Comparison of ENCODE assay signal across 29 mouse cellular contexts in genomic region chr7:82382843-82383535, GRCm38 (mm10). TPM values are rescaled to one million over a fixed set of nuclear protein-coding genes. Genes with fewer than 3 reads are reported as not detected.
DNase-seq lines count a peak whose midpoint lies in the region; ATAC-seq and TF ChIP-seq lines count a peak whose summit lies in the region.
"Had no signal": no experiment of that assay in that cellular context is flagged by ENCODE, and none has a peak within 500 bp of the region (broad histone marks: within the 10 kb centered on the region; RNA-seq: fewer than 3 reads in every experiment).

No protein-coding gene starts in this region.

- H3K4me3 ChIP-seq in lung, adult 2 months (replicated peaks; ENCODE audit: extremely low read depth, low read depth, low read length), result no peak overlapping the region
- no peak overlapping the region for H3K4me3 ChIP-seq in limb, embryonic 13.5 days
- H3K4me3 ChIP-seq: embryonic facial prominence, embryonic 12.5 days; heart, embryonic 12.5 days; hindbrain, embryonic 13.5 days; liver, embryonic 15.5 days; lung, embryonic 15.5 days; myocyte; neural tube, embryonic 12.5 days had no signal

- no peak for TF ChIP-seq POLR2A in lung, adult 2 months (IDR thresholded peaks at IDR 0.05; ENCODE audit: borderline replicate concordance, extremely low read depth, low read depth, low read length)

- H3K36me3 ChIP-seq in limb, embryonic 13.5 days, result no peaks in the 10 kb centered on the region
- H3K36me3 ChIP-seq: embryonic facial prominence, embryonic 12.5 days; heart, embryonic 12.5 days; hindbrain, embryonic 13.5 days; liver, embryonic 15.5 days; lung, embryonic 15.5 days; neural tube, embryonic 12.5 days had no signal

- H3K9ac ChIP-seq in limb, embryonic 13.5 days, result no peak overlapping the region
- H3K9ac ChIP-seq: embryonic facial prominence, embryonic 12.5 days; heart, embryonic 12.5 days; hindbrain, embryonic 13.5 days; liver, embryonic 15.5 days; lung, embryonic 15.5 days; neural tube, embryonic 12.5 days had no signal

- WGBS in lung, adult 2 months, result 59% methylated on average over 4 of the region's 4 CpGs
- WGBS in limb, embryonic 13.5 days, result 14% methylated on average over 4 of the region's 4 CpGs

- no peak for TF ChIP-seq CTCF in lung, adult 2 months (IDR thresholded peaks at IDR 0.05; ENCODE audit: insufficient read depth, low read length)

- no peaks in the 10 kb centered on the region for H3K27me3 ChIP-seq in limb, embryonic 13.5 days
- H3K27me3 ChIP-seq: embryonic facial prominence, embryonic 12.5 days; heart, embryonic 12.5 days; hindbrain, embryonic 13.5 days; liver, embryonic 15.5 days; lung, embryonic 15.5 days; neural tube, embryonic 12.5 days had no signal

- peak overlapping the region; percentile 59 for H3K27ac ChIP-seq in limb, embryonic 13.5 days
- H3K27ac ChIP-seq: embryonic facial prominence, embryonic 12.5 days; hindbrain, embryonic 13.5 days; liver, embryonic 15.5 days; lung, embryonic 15.5 days; neural tube, embryonic 12.5 days had no signal

- H3K4me2 ChIP-seq in limb, embryonic 13.5 days (replicated peaks), result no peak overlapping the region
- H3K4me2 ChIP-seq: embryonic facial prominence, embryonic 12.5 days; heart, embryonic 12.5 days; hindbrain, embryonic 13.5 days; liver, embryonic 15.5 days; lung, embryonic 15.5 days; midbrain, embryonic 11.5 days; neural tube, embryonic 12.5 days had no signal

- H3K9me3 ChIP-seq in limb, embryonic 13.5 days, result no peaks in the 10 kb centered on the region
- H3K9me3 ChIP-seq: embryonic facial prominence, embryonic 12.5 days; heart, embryonic 12.5 days; hindbrain, embryonic 13.5 days; liver, embryonic 15.5 days; lung, embryonic 15.5 days; neural tube, embryonic 12.5 days had no signal

- ATAC-seq in limb, embryonic 13.5 days (ENCODE audit: low FRiP score, low read depth), result peak; percentile 88
- ATAC-seq in activated CD4-positive, CD25-positive, alpha-beta regulatory T cell, adult 4 months, result no peak
- ATAC-seq: forebrain, embryonic 14.5 days; intestine, postnatal 0 days had no signal

- H3K4me1 ChIP-seq in lung, adult 2 months (ENCODE audit: control insufficient read depth, insufficient read depth, low read length), result no peaks in the 10 kb centered on the region
- peaks cover 28% of the 10 kb centered on the region for H3K4me1 ChIP-seq in limb, embryonic 13.5 days
- H3K4me1 ChIP-seq: embryonic facial prominence, embryonic 12.5 days; hindbrain, embryonic 13.5 days; liver, embryonic 15.5 days; lung, embryonic 15.5 days; neural tube, embryonic 12.5 days had no signal

- peak; percentile 82 for DNase-seq in heart, adult 11 months
- no peak for DNase-seq in heart, adult 8-10 months (ENCODE audit: low spot score)
- peak; percentile 27 for DNase-seq in lung, postnatal 10 days
- DNase-seq in lung, adult 2 months, result no peak
- no peak for DNase-seq in right cerebral cortex, postnatal 4 days
- DNase-seq: adrenal gland, postnatal 10 days; cerebellum, adult 11 months; cerebellum, adult 9-10 months; cerebellum, postnatal 36 days; gastrocnemius, postnatal 25 days; heart, adult 18-20 months; heart, postnatal 4 days; layer of hippocampus, adult 9-11 months; lung, postnatal 36 days; right cerebral cortex, adult 18-20 months; thymus, postnatal 14 days had no signal

RNA-seq across cellular contexts. Expression of gene Adamtsl3, which starts 47.5 kb away (rescaled TPM):
- 10 to 100 TPM in 1 of 4 experiments, 1 to 10 TPM in 3; 4.4 to 11.4 (median 6.6) TPM for total RNA-seq in heart, adult 8-10 months (2022)
- polyA plus RNA-seq in lung, adult 2 months (2012; rRNA removed), result 6.1 and 8.0 TPM in 2 replicates
- 5.7 and 6.4 TPM in 2 replicates for polyA plus RNA-seq in limb, embryonic 13.5 days (2015; fragmentation: Nextera tagmentation; extraction: Ambion mirVana)
- polyA plus RNA-seq in activated CD4-positive, CD25-positive, alpha-beta regulatory T cell, adult 4 months (2017; shearing (Covaris generic)), result under 1 TPM in 1 of 2 experiments, not detected in 1; 0.34 TPM
- total RNA-seq: CH12.LX had no signal
- polyA plus RNA-seq: midbrain, embryonic 11.5 days had no signal

Comparison
In these comparisons a context has a peak if more than half of its experiments do, and no peak if none do; other contexts are left out.
1. DNase-seq: peak in heart, adult 11 months (single experiment) and lung, postnatal 10 days (single experiment); none in heart, adult 8-10 months (single experiment), lung, adult 2 months (single experiment) and right cerebral cortex, postnatal 4 days (single experiment).